ENCODE assay signal across 20 mouse cellular contexts in genomic region chr4:140949616-140950015, GRCm38 (mm10). TPM values are rescaled to one million over a fixed set of nuclear protein-coding genes. Genes with fewer than 3 reads are reported as not detected.
DNase-seq lines count a peak whose midpoint lies in the region; ATAC-seq and TF ChIP-seq lines count a peak whose summit lies in the region.
"Had no signal": no experiment of that assay in that cellular context is flagged by ENCODE, and none has a peak within 500 bp of the region (broad histone marks: within the 10 kb centered on the region; RNA-seq: fewer than 3 reads in every experiment).

No protein-coding gene starts in this region.

- no peaks in the 10 kb centered on the region for H3K9me3 ChIP-seq in intestine, postnatal 0 days (ENCODE audit: control insufficient read depth)
- H3K9me3 ChIP-seq in midbrain, embryonic 16.5 days (replicated peaks; ENCODE audit: control insufficient read depth, low read length, poor library complexity, severe bottlenecking) = no peaks in the 10 kb centered on the region
- H3K9me3 ChIP-seq: embryonic facial prominence, embryonic 10.5 days; heart, embryonic 15.5 days; hindbrain, embryonic 13.5 days had no signal

- H3K4me2 ChIP-seq in intestine, postnatal 0 days (replicated peaks; ENCODE audit: low read depth) = no peak overlapping the region
- no peak overlapping the region for H3K4me2 ChIP-seq in midbrain, embryonic 16.5 days (ENCODE audit: low read length)
- H3K4me2 ChIP-seq: heart, embryonic 11.5 days; heart, embryonic 15.5 days; hindbrain, embryonic 13.5 days had no signal

- 64% methylated on average over 16 of the region's 16 CpGs for WGBS in spleen, adult 2 months
- 81% methylated on average over 16 of the region's 16 CpGs for WGBS in intestine, postnatal 0 days
- 89% methylated on average over 16 of the region's 16 CpGs for WGBS in midbrain, embryonic 16.5 days

- no peak overlapping the region for H3K4me3 ChIP-seq in spleen, adult 2 months (ENCODE audit: extremely low read depth, insufficient read depth, insufficient read length)
- no peak overlapping the region for H3K4me3 ChIP-seq in intestine, postnatal 0 days (ENCODE audit: low read depth, low read length)
- no peak overlapping the region for H3K4me3 ChIP-seq in midbrain, embryonic 16.5 days (ENCODE audit: low read depth, low read length)
- H3K4me3 ChIP-seq: embryonic facial prominence, embryonic 10.5 days; heart, adult 2 months; heart, embryonic 15.5 days; hindbrain, embryonic 13.5 days had no signal

- no peaks in the 10 kb centered on the region for H3K36me3 ChIP-seq in spleen, adult 2 months (ENCODE audit: control insufficient read depth, insufficient read depth, low read length)
- H3K36me3 ChIP-seq in intestine, postnatal 0 days (ENCODE audit: control insufficient read depth, insufficient read depth) = no peaks in the 10 kb centered on the region
- H3K36me3 ChIP-seq in midbrain, embryonic 16.5 days (ENCODE audit: control insufficient read depth, insufficient read depth, low read length) = no peaks in the 10 kb centered on the region
- H3K36me3 ChIP-seq: embryonic facial prominence, embryonic 10.5 days; heart, embryonic 15.5 days; hindbrain, embryonic 13.5 days had no signal

- peak overlapping the region; percentile 55 for H3K27ac ChIP-seq in spleen, adult 2 months (ENCODE audit: insufficient read depth, low read length)
- no peak overlapping the region for H3K27ac ChIP-seq in intestine, postnatal 0 days (ENCODE audit: low read depth, low read length)
- no peak overlapping the region for H3K27ac ChIP-seq in midbrain, embryonic 16.5 days (ENCODE audit: low read length)
- H3K27ac ChIP-seq: embryonic facial prominence, embryonic 10.5 days; heart, adult 2 months; heart, embryonic 15.5 days; hindbrain, embryonic 13.5 days had no signal

- no peak for TF ChIP-seq POLR2A in spleen, adult 2 months (IDR thresholded peaks at IDR 0.05; ENCODE audit: low read depth, low read length)

- TF ChIP-seq CTCF in spleen, adult 2 months (IDR thresholded peaks at IDR 0.05; ENCODE audit: extremely low read depth, insufficient read depth, insufficient read length, insufficient replicate concordance) = no peak
- no peak for TF ChIP-seq CTCF in intestine, postnatal 0 days (IDR thresholded peaks at IDR 0.05; ENCODE audit: low read depth)

- no peaks in the 10 kb centered on the region for H3K27me3 ChIP-seq in spleen, adult 2 months (ENCODE audit: control insufficient read depth, insufficient read depth, low read length)
- H3K27me3 ChIP-seq in intestine, postnatal 0 days (replicated peaks; ENCODE audit: control insufficient read depth, insufficient read depth, low read length) = no peaks in the 10 kb centered on the region
- H3K27me3 ChIP-seq in midbrain, embryonic 16.5 days (ENCODE audit: control insufficient read depth, insufficient read depth, low read depth, low read length) = no peaks in the 10 kb centered on the region
- H3K27me3 ChIP-seq: heart, embryonic 15.5 days had no signal

- no peak overlapping the region for H3K9ac ChIP-seq in intestine, postnatal 0 days (ENCODE audit: low read depth, low read length)
- H3K9ac ChIP-seq in midbrain, embryonic 16.5 days (ENCODE audit: low read depth, low read length) = no peak overlapping the region
- H3K9ac ChIP-seq: heart, embryonic 15.5 days; hindbrain, embryonic 13.5 days had no signal

- DNase-seq in spleen, adult 2 months (ENCODE audit: low read depth in 1 of 2, low spot score in 2 of 2) = no peak
- DNase-seq in spleen, postnatal 10 days (ENCODE audit: low spot score in 2 of 2) = no peak
- DNase-seq in CD4-positive helper T cell, adult 2 months (ENCODE audit: low read depth, low spot score) = peak; percentile 64
- peak; percentile 74 for DNase-seq in induced T-regulatory cell, adult 2 months (ENCODE audit: low read depth)
- DNase-seq in thymus, postnatal 25 days = peak; percentile 44
- no peak for DNase-seq in ovary, postnatal 14 days (ENCODE audit: low spot score)
- DNase-seq: adrenal gland, adult 8-10 months; adrenal gland, postnatal 36 days; cerebellum, adult 2 months; cerebellum, postnatal 10 days; gastrocnemius, postnatal 10 days; heart, adult 2 months; heart, postnatal 14 days had no signal

- no peak for ATAC-seq in intestine, postnatal 0 days
- ATAC-seq in midbrain, embryonic 16.5 days = no peak
- ATAC-seq: forebrain, embryonic 14.5 days had no signal

- H3K4me1 ChIP-seq in spleen, adult 2 months (ENCODE audit: control insufficient read depth, insufficient read depth, insufficient read length) = peaks cover 67% of the 10 kb centered on the region; the same call in 1 of the 2 replicates
- no peaks in the 10 kb centered on the region for H3K4me1 ChIP-seq in intestine, postnatal 0 days (replicated peaks; ENCODE audit: control insufficient read depth, insufficient read depth, low read length)
- no peaks in the 10 kb centered on the region for H3K4me1 ChIP-seq in midbrain, embryonic 16.5 days (ENCODE audit: control insufficient read depth, insufficient read depth, low read length)
- H3K4me1 ChIP-seq: hindbrain, embryonic 13.5 days had no signal

RNA-seq across cellular contexts. Expression of gene Sdhb, which starts 11.4 kb away (rescaled TPM):
- polyA plus RNA-seq in spleen, adult 2 months (2012; rRNA removed) = 66.0 and 79.2 TPM in 2 replicates
- polyA plus RNA-seq in intestine, postnatal 0 days (2015; fragmentation: Nextera tagmentation; extraction: Ambion mirVana) = 588 and 627 TPM in 2 replicates
- polyA plus RNA-seq in midbrain, embryonic 16.5 days (2015; fragmentation: Nextera tagmentation; extraction: Ambion mirVana) = 446 and 455 TPM in 2 replicates

RNA-seq across cellular contexts. Expression of gene Atp13a2, which starts 37.1 kb away (rescaled TPM):
- 275 and 360 TPM in 2 replicates for polyA plus RNA-seq in spleen, adult 2 months (2012; rRNA removed)
- polyA plus RNA-seq in intestine, postnatal 0 days (2015; fragmentation: Nextera tagmentation; extraction: Ambion mirVana) = 10.9 and 11.7 TPM in 2 replicates
- polyA plus RNA-seq in midbrain, embryonic 16.5 days (2015; fragmentation: Nextera tagmentation; extraction: Ambion mirVana) = 174 and 190 TPM in 2 replicates

RNA-seq across cellular contexts. Expression of gene Padi2, which starts 43.5 kb away (rescaled TPM):
- polyA plus RNA-seq in spleen, adult 2 months (2012; rRNA removed) = 10.7 and 12.0 TPM in 2 replicates
- 1.1 and 1.2 TPM in 2 replicates for polyA plus RNA-seq in intestine, postnatal 0 days (2015; fragmentation: Nextera tagmentation; extraction: Ambion mirVana)
- polyA plus RNA-seq in midbrain, embryonic 16.5 days (2015; fragmentation: Nextera tagmentation; extraction: Ambion mirVana) = 2.4 and 2.8 TPM in 2 replicates

Comparison
In these comparisons a context has a peak if more than half of its experiments do, and no peak if none do; other contexts are left out.
1. DNase-seq: peak in CD4-positive helper T cell, adult 2 months (single experiment), induced T-regulatory cell, adult 2 months (single experiment) and thymus, postnatal 25 days (single experiment); none in spleen, adult 2 months (0 of 2), spleen, postnatal 10 days (0 of 2) and ovary, postnatal 14 days (single experiment).
2. RNA of gene Atp13a2, which starts 37.1 kb away (polyA plus RNA-seq): 275 to 360 TPM in spleen, adult 2 months and 174 to 190 TPM in midbrain, embryonic 16.5 days; 10.9 to 11.7 TPM in intestine, postnatal 0 days; every median in the first group is over 10 times any median in the second.